Mouse (Mus musculus): ENCODE data around the gene Adcy5.

The Adcy5 gene

GRCm38 (mm10) chr16:35272417-35272816 is 117.7 kb downstream of the Adcy5 start:
- DNase-seq = no peak

- DNase-seq = no peak
These were observed 123.5 kb downstream of the Adcy5 start for GRCm38 (mm10) chr16:35278166-35278565.

- DNase-seq = no peak
These were observed 127.8 kb downstream of the Adcy5 start for GRCm38 (mm10) chr16:35282456-35282855.

GRCm38 (mm10) chr16:35285821-35286220 is 131.1 kb downstream of the Adcy5 start:
- no peak for DNase-seq

- no peak for DNase-seq
These were observed 132.6 kb downstream of the Adcy5 start for GRCm38 (mm10) chr16:35287244-35287643.

- no peak for DNase-seq
These were observed 143.1 kb downstream of the Adcy5 start for GRCm38 (mm10) chr16:35297786-35298185.

- no peak for DNase-seq
These were observed 145.5 kb downstream of the Adcy5 start for GRCm38 (mm10) chr16:35300156-35300555.

- DNase-seq = no peak
These were observed 148.0 kb downstream of the Adcy5 start for GRCm38 (mm10) chr16:35302441-35303280.

- no peak for DNase-seq
These were observed 149.0 kb downstream of the Adcy5 start for GRCm38 (mm10) chr16:35303721-35304120.

- no peak for DNase-seq
These were observed 149.7 kb downstream of the Adcy5 start for GRCm38 (mm10) chr16:35304416-35304815.

- DNase-seq = no peak
These were observed 150.5 kb downstream of the Adcy5 start for GRCm38 (mm10) chr16:35305226-35305625.

GRCm38 (mm10) chr16:35306631-35307030 is 152.0 kb downstream of the Adcy5 start:
- DNase-seq = no peak

- DNase-seq = no peak
These were observed 152.7 kb downstream of the Adcy5 start for GRCm38 (mm10) chr16:35307331-35307730.

- no peak for DNase-seq
These were observed 153.3 kb downstream of the Adcy5 start for GRCm38 (mm10) chr16:35308016-35308415.

GRCm38 (mm10) chr16:35308486-35309143 is 153.9 kb downstream of the Adcy5 start:
- no peak for DNase-seq

- peak; percentile 49 for DNase-seq
These were observed 155.0 kb downstream of the Adcy5 start for GRCm38 (mm10) chr16:35309634-35310033.

GRCm38 (mm10) chr16:35310551-35311110 is 156.0 kb downstream of the Adcy5 start:
- DNase-seq = peak; percentile 39

GRCm38 (mm10) chr16:35311586-35311985 is 156.9 kb downstream of the Adcy5 start:
- DNase-seq = no peak

- peak; percentile 11 for DNase-seq
These were observed 160.8 kb downstream of the Adcy5 start for GRCm38 (mm10) chr16:35315496-35315895.

GRCm38 (mm10) chr16:35316856-35317264 is 162.2 kb downstream of the Adcy5 start:
- no peak for DNase-seq

- DNase-seq = no peak
These were observed 162.8 kb downstream of the Adcy5 start for GRCm38 (mm10) chr16:35317460-35317859.

- DNase-seq = no peak
These were observed 163.7 kb downstream of the Adcy5 start for GRCm38 (mm10) chr16:35318397-35318796.

- DNase-seq = peak; percentile 61
These were observed 164.7 kb downstream of the Adcy5 start for GRCm38 (mm10) chr16:35319335-35319734.

GRCm38 (mm10) chr16:35319773-35320172 is 165.1 kb downstream of the Adcy5 start:
- DNase-seq = no peak

Measured in kidney, adult 9 months (tissue).